Mouse (Mus musculus): Measurements from ENCODE around the gene Mpv17l2.

DNA sequence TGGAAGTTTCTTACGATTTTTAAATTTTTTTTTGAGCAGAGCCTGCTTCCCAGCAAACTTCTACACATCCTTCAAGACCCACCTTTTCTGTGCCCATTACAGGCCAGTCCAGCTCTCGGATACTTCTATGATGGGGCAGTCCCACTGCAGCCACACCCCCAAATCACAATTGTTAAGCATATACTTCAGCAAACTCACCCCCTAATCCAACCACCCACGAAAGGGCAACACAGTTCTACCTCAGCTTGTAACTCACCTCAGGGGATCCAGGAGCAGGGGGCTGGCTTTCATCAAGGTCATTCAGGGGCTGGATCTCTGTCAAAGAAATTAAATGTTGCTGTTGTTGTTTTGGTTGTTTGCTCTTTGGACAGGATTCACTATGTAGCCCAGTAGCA is 26.3 kb upstream of the Mpv17l2 start:
- TF ChIP-seq NANOG (IDR thresholded peaks at IDR 0.05; ENCODE audit: borderline replicate concordance, low read length) (no peak), CTCF (conservative IDR thresholded peaks at IDR 0.05; ENCODE audit: low read length) (no peak)

Data from E14TG2a.4 (cell line).